Mouse (Mus musculus) spleen, adult 2 months (tissue): ENCODE results near the gene Cdh26. TPM values are rescaled to one million over a fixed set of nuclear protein-coding genes. Genes with fewer than 3 reads are reported as not detected.
A peak's percentile ranks its signal among the peaks of the same experiment; 100 is the strongest.

Experiments used
- DNase-seq, 2 experiments: peaks; one replicate each; pipeline versions ENCODE4 v3.0.0 to v3.0.0-alpha.2; 2012 to 2021; ENCODE audit warnings: low spot score in 2 of 2, low read depth in 1 of 2
- H3K27ac ChIP-seq: fragments of 200-500 bp; 2 replicates; pipeline ENCODE4 v1.5.1; 2012; ENCODE audit warnings: low read length, inconsistent platforms; ENCODE audit not compliant: insufficient read depth
- H3K27me3 ChIP-seq: fragments of 200-500 bp; 2 replicates; pipeline ENCODE4 v1.6.1; 2012; ENCODE audit warnings: mild to moderate bottlenecking, moderate library complexity, low read length, inconsistent platforms; ENCODE audit not compliant: control insufficient read depth, insufficient read depth
- H3K36me3 ChIP-seq: fragments of 200-500 bp; 2 replicates; pipeline ENCODE4 v1.6.1; 2012; ENCODE audit warnings: mild to moderate bottlenecking, low read length, inconsistent platforms; ENCODE audit not compliant: control insufficient read depth, insufficient read depth
- H3K4me1 ChIP-seq: fragments of 200-500 bp; 2 replicates; pipeline ENCODE4 v1.6.1; 2011; ENCODE audit warnings: inconsistent platforms; ENCODE audit not compliant: control insufficient read depth, insufficient read depth, insufficient read length
- H3K4me3 ChIP-seq: fragments of 200-500 bp; 2 replicates; pipeline ENCODE4 v1.5.1; 2011; ENCODE audit warnings: mild to moderate bottlenecking, inconsistent platforms; ENCODE audit not compliant: insufficient read depth, insufficient read length; ENCODE audit errors: extremely low read depth
- CTCF ChIP-seq: fragments of 200-500 bp; IDR thresholded peaks from 2 replicates; pipeline ENCODE4 v1.5.1; 2011; ENCODE audit warnings: mild to moderate bottlenecking, inconsistent platforms; ENCODE audit not compliant: insufficient read depth, insufficient read length, insufficient replicate concordance; ENCODE audit errors: extremely low read depth
- POLR2A ChIP-seq: fragments of 200-500 bp; IDR thresholded peaks from 2 replicates; pipeline ENCODE4 v1.6.1; 2011; ENCODE audit warnings: low read depth, low read length, inconsistent platforms
- WGBS: fragments of 180-500 bp; shearing (Covaris S2); methylation state at CpG from one replicate; pipeline ENCODE4 v1.1.7; 2018; 5-methylcytosine and 5-hydroxymethylcytosine counted together
- polyA plus RNA-seq: library from polyadenylated mRNA; depleted of rRNA; stranded (reverse); fragments of >200 nt; gene quantifications from 2 replicates; pipeline ENCODE4 v1.2.3, GENCODE M21; 2012

Cdh26 gene
- polyA plus RNA-seq, 1 experiment = not detected

- TF ChIP-seq POLR2A = no peak
- TF ChIP-seq CTCF = peak; percentile 89; the same call in 1 of the 2 replicates
- peak; percentile 45 to 71 for DNase-seq
- no peaks in the 10 kb centered on the region for H3K27me3 ChIP-seq
- 52% methylated on average over 6 of the region's 6 CpGs for WGBS
- no peak overlapping the region for H3K4me3 ChIP-seq
- H3K36me3 ChIP-seq = no peaks in the 10 kb centered on the region
- peaks cover 12% of the 10 kb centered on the region; the same call in 1 of the 2 replicates for H3K4me1 ChIP-seq
- H3K27ac ChIP-seq = no peak overlapping the region
These were observed 77.2 kb downstream of the Cdh26 start for GRCm38 (mm10) chr2:178507379-178508014.

- TF ChIP-seq POLR2A (no peak), CTCF (no peak)
- Histone ChIP-seq H3K27ac (no peak overlapping the region), H3K4me1 (peaks cover 12% of the 10 kb centered on the region; the same call in 1 of the 2 replicates), H3K36me3 (no peaks in the 10 kb centered on the region), H3K27me3 (no peaks in the 10 kb centered on the region), H3K4me3 (no peak overlapping the region)
- WGBS = 84% methylated on average over 6 of the region's 6 CpGs
- DNase-seq = no peak
These were observed 77.9 kb downstream of the Cdh26 start for GRCm38 (mm10) chr2:178508279-178508678.

- TF ChIP-seq CTCF (no peak), POLR2A (no peak)
- Histone ChIP-seq H3K27ac (no peak overlapping the region), H3K4me1 (peaks cover 15% of the 10 kb centered on the region; the same call in 1 of the 2 replicates), H3K36me3 (no peaks in the 10 kb centered on the region), H3K4me3 (no peak overlapping the region), H3K27me3 (no peaks in the 10 kb centered on the region)
- no peak for DNase-seq
- 69% methylated on average over 4 of the region's 4 CpGs for WGBS
These were observed 82.7 kb downstream of the Cdh26 start for GRCm38 (mm10) chr2:178513043-178513442.

GRCm38 (mm10) chr2:178513636-178514071 lies 83.3 kb downstream of the Cdh26 start:
- Histone ChIP-seq H3K27ac (no peak overlapping the region), H3K4me1 (peaks cover 15% of the 10 kb centered on the region; the same call in 1 of the 2 replicates), H3K4me3 (no peak overlapping the region), H3K36me3 (no peaks in the 10 kb centered on the region), H3K27me3 (no peaks in the 10 kb centered on the region)
- TF ChIP-seq POLR2A = no peak
- TF ChIP-seq CTCF = no peak
- DNase-seq = no peak
- WGBS = 60% methylated on average over 16 of the region's 16 CpGs

- Histone ChIP-seq H3K36me3 (no peaks in the 10 kb centered on the region), H3K4me3 (no peak overlapping the region), H3K27me3 (no peaks in the 10 kb centered on the region), H3K27ac (0 out of 2 replicates have a peak overlapping the region, but pooled peaks have one; percentile 33), H3K4me1 (peaks cover 12% of the 10 kb centered on the region; the same call in 1 of the 2 replicates)
- peak in 1 of 2 experiments; percentile 49 for DNase-seq
- TF ChIP-seq POLR2A = no peak
- peak; percentile 18; the same call in 1 of the 2 replicates for TF ChIP-seq CTCF
- 26% methylated on average over 5 of the region's 5 CpGs for WGBS
These were observed 86.1 kb downstream of the Cdh26 start for GRCm38 (mm10) chr2:178516421-178516820.

GRCm38 (mm10) chr2:178516941-178517340 lies 86.6 kb downstream of the Cdh26 start:
- Histone ChIP-seq H3K4me1 (peaks cover 12% of the 10 kb centered on the region; the same call in 1 of the 2 replicates), H3K36me3 (no peaks in the 10 kb centered on the region), H3K27me3 (no peaks in the 10 kb centered on the region), H3K4me3 (no peak overlapping the region), H3K27ac (peak overlapping the region; percentile 30; the same call in 1 of the 2 replicates)
- DNase-seq = peak in 1 of 2 experiments; percentile 75
- TF ChIP-seq CTCF (no peak), POLR2A (no peak)
- WGBS = 45% methylated on average over 9 of the region's 9 CpGs

- H3K4me1 ChIP-seq = peaks cover 12% of the 10 kb centered on the region; the same call in 1 of the 2 replicates
- H3K27ac ChIP-seq = no peak overlapping the region
- no peak for DNase-seq
- H3K36me3 ChIP-seq = no peaks in the 10 kb centered on the region
- no peak overlapping the region for H3K4me3 ChIP-seq
- TF ChIP-seq CTCF (no peak), POLR2A (no peak)
- WGBS = 86% methylated on average over 4 of the region's 4 CpGs
- no peaks in the 10 kb centered on the region for H3K27me3 ChIP-seq
These were observed 89.0 kb downstream of the Cdh26 start for GRCm38 (mm10) chr2:178519321-178519720.
